Mouse (Mus musculus) forebrain, embryonic 12.5 days (tissue): ENCODE measurements around the gene Mrps18c. TPM values are rescaled to one million over a fixed set of nuclear protein-coding genes. Genes with fewer than 3 reads are reported as not detected.

Experiments
- ATAC-seq: fragments of 200-750 bp; cut with Nextera tagmentation; 2 replicates; pipeline ENCODE4 v1.8.0; 2017; ENCODE audit warnings: moderate TSS enrichment; ENCODE audit not compliant: low FRiP score
- H3K27ac ChIP-seq: fragments of 300-500 bp; sonication (generic); 2 replicates; pipeline ENCODE4 v1.5.1; 2016; ENCODE audit warnings: mild to moderate bottlenecking
- H3K27me3 ChIP-seq: fragments of 300-500 bp; sonication (generic); 2 replicates; pipeline ENCODE4 v1.6.1; 2016; ENCODE audit warnings: mild to moderate bottlenecking
- H3K36me3 ChIP-seq: fragments of 300-500 bp; sonication (generic); replicated peaks from 2 replicates; pipeline ENCODE4 v1.6.1; 2016; ENCODE audit warnings: mild to moderate bottlenecking
- H3K4me1 ChIP-seq: fragments of 300-500 bp; sonication (generic); 2 replicates; pipeline ENCODE4 v1.6.1; 2016
- H3K4me2 ChIP-seq: fragments of 300-500 bp; sonication (generic); 2 replicates; pipeline ENCODE4 v1.6.1; 2016; ENCODE audit warnings: mild to moderate bottlenecking, moderate library complexity
- H3K4me3 ChIP-seq: fragments of 300-500 bp; sonication (generic); replicated peaks from 2 replicates; pipeline ENCODE4 v1.5.1; 2016; ENCODE audit warnings: mild to moderate bottlenecking
- H3K9ac ChIP-seq: fragments of 300-500 bp; sonication (generic); 2 replicates; pipeline ENCODE4 v1.6.1; 2016; ENCODE audit warnings: mild to moderate bottlenecking
- H3K9me3 ChIP-seq: fragments of 300-500 bp; sonication (generic); 2 replicates; pipeline ENCODE4 v1.6.1; 2016
- WGBS: fragments of 180-500 bp; shearing (Covaris S2); methylation state at CpG from one replicate; pipeline ENCODE4 v1.1.7; 2016; 5-methylcytosine and 5-hydroxymethylcytosine counted together
- polyA plus RNA-seq: library from polyadenylated mRNA; unstranded; fragments of >200 nt; fragmentation: Nextera tagmentation; extraction: Ambion mirVana; gene quantifications from 2 replicates; pipeline ENCODE4 v1.2.1, GENCODE M21; 2016

Mrps18c gene
- polyA plus RNA-seq, 1 experiment from 2014 or later: 181 TPM

DNA sequence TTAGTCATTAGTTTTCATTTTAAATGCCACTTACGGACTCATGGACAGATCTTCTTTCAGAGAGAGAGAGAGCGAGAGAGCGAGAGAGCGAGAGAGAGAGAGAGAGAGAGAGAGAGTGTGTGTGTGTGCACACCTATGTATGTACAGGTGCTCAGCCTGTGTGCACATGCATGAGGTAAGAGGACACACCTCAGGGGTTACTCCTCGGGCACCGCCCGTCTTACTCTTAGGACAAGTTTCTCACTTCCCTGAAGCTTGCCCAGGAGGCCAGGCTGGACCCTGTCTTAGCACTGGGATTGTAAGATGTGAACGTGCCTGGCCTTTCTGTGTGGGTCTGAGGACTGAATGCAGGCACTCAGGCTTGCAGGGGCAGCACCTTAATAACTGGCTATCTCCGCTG is 10.9 kb upstream of the Mrps18c start:
- no peak for ATAC-seq
- WGBS: 92% methylated on average over 9 of the region's 9 CpGs
- no peaks in the 10 kb centered on the region for H3K4me1 ChIP-seq
- H3K4me3 ChIP-seq: no peak overlapping the region
- H3K36me3 ChIP-seq: peaks cover 87% of the 10 kb centered on the region
- no peaks in the 10 kb centered on the region for H3K9me3 ChIP-seq
- no peaks in the 10 kb centered on the region for H3K27me3 ChIP-seq
- H3K27ac ChIP-seq: no peak overlapping the region
- no peak overlapping the region for H3K4me2 ChIP-seq
- no peak overlapping the region for H3K9ac ChIP-seq

DNA sequence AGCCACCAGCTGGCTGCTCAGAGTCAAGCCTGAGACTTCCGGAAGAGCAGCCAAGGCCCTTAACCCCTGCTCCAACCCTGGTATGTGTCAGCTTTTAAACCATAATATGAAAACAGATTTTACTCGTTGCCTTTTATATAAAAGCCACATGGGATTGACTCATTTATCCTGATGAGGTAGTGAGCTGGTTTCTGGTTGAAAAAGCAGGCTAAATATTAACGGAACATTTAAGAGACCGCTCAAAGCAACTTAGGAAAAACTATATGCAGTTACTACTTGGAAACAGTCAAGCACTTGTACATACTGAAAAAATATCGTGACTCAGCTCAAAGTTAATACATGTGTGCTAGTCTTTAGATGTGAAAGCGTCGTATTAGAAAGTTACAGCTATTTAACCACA is 6.2 kb upstream of the Mrps18c start:
- peaks cover 3% of the 10 kb centered on the region for H3K4me1 ChIP-seq
- no peaks in the 10 kb centered on the region for H3K9me3 ChIP-seq
- no peaks in the 10 kb centered on the region for H3K27me3 ChIP-seq
- ATAC-seq: no peak
- 92% methylated on average over 7 of the region's 7 CpGs for WGBS
- H3K4me2 ChIP-seq: no peak overlapping the region
- H3K36me3 ChIP-seq: peaks cover 80% of the 10 kb centered on the region
- no peak overlapping the region for H3K9ac ChIP-seq
- H3K27ac ChIP-seq: no peak overlapping the region
- no peak overlapping the region for H3K4me3 ChIP-seq

DNA sequence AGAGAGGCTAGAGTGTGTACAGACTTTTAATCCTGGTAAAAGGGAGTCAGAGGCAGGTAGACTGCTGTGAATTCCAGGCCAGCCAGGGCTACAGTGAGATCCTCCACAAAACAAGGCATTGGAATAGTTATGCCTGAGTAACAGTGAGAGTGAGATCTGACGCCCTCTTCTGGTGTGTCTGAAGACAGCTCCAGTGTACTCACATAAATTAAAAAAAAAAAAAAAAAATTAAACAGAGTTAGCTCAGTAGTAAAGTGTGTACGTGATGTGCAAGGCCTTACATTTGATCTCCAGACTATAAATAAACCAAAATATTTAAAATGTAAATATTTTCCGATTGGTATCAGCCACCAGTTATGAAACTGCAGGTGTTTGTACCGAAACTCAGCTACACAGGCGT is 4.3 kb upstream of the Mrps18c start:
- Histone ChIP-seq H3K27me3 (no peaks in the 10 kb centered on the region), H3K9ac (no peak overlapping the region), H3K4me1 (peaks cover 10% of the 10 kb centered on the region), H3K27ac (no peak overlapping the region), H3K4me3 (no peak overlapping the region), H3K9me3 (no peaks in the 10 kb centered on the region), H3K36me3 (peaks cover 63% of the 10 kb centered on the region), H3K4me2 (no peak overlapping the region)
- WGBS: 83% methylated on average over 5 of the region's 5 CpGs
- ATAC-seq: no peak

DNA sequence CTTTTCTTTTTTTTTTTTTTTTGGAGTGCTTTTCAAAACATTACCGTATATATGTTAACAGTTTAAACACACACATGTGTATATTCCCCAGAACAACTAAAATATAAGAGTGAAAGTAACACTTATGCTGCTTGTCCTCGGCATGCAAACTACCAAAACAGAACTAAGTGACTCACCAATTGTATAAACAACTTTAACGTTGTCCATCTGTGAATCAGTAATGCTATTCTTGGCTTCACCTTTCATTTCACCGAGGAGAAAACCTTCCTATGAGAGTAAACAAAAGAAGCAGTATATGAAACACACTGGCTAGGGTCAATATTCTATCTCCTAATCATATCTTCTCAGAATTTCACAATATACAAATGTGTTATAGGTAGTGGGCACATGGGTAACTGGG is 19.9 kb downstream of the Mrps18c start:
- Histone ChIP-seq H3K4me2 (no peak overlapping the region), H3K9me3 (no peaks in the 10 kb centered on the region), H3K9ac (no peak overlapping the region), H3K4me1 (peaks cover 5% of the 10 kb centered on the region), H3K27me3 (no peaks in the 10 kb centered on the region), H3K36me3 (peaks cover 22% of the 10 kb centered on the region), H3K27ac (no peak overlapping the region), H3K4me3 (no peak overlapping the region)
- WGBS: 89% methylated on average over 4 of the region's 4 CpGs
- no peak for ATAC-seq

DNA sequence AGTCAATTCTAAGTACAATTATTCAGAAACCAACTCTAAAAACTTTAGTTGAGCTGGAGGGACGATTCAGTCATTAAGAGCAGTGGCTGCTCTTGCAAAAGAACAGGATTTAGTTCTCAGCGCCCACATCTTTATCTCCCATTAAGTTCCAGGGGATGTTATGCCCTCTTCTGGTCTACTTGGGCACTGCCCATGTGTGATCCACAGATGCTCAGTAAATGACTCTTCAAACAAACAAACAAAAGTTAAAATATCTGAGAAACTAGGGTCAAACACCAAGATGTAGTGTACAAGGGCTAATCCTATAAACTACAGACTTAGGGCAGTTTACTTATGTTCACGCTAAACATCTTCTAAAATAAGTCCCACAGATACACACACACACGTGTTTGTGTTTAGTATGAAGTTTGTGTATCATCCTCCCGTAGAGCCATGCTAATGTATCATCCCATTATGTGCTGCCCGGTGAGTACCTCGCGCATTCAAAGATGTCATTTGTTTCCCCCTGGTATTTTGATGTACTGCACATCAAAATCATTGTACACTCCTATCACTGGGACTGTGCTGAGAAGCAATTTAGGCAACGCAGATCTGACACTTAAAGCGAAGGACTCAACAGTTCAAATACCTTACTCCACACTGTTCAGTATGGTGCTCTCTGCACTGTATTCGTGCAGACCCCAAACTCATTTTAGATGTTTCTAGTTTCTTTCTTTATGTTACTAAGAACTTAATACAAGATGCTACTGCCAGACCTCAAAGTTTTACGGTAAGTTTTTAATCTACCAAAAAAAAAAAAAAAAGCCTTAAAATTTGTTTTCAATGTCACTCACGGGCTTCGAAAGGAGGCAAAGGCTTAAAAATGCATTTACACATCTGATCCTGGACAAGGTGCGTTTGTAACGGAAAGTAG is 21.4 kb downstream of the Mrps18c start:
- Histone ChIP-seq H3K4me1 (peaks cover 5% of the 10 kb centered on the region), H3K4me3 (peak overlapping the region; percentile 80), H3K36me3 (peaks cover 11% of the 10 kb centered on the region), H3K27me3 (no peaks in the 10 kb centered on the region), H3K4me2 (peak overlapping the region; percentile 76), H3K9ac (peak overlapping the region; percentile 94), H3K9me3 (no peaks in the 10 kb centered on the region), H3K27ac (peak overlapping the region; percentile 87; the same call in 1 of the 2 replicates)
- ATAC-seq: no peak
- 30% methylated on average over 16 of the region's 16 CpGs for WGBS

DNA sequence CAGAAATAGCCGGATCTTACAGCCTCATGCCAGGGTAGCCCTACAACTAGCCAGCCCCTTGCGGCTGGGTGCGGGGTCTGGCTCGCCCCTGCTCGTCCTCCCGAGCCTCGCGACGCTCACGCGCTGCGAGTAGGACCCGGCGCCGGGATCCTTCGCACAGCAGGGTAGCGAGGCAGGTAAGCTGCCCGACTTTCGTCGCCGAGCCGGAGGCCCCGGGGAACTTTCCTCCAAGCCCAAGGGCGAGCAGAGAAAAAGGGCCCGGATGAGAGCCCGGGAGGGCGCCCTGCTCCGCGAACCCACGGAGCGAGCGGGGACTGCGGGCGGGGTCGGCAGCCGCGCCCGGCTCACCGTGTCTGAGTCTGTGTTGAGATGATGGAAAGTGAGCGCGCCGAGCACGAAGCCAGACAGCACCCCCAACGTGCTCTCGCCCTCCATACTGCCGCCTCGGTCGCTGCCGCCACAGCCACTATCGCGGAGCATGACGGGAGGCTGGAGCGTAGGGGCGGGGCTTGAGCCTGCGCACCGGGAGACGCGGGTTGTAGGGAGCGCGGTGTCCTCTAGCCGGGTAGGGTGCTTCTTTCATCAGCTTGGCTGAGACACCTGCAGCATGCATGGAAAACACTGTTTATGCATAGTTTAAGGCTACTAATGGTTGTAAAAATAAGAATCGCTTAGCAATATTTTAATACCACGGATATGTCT is 22.2 kb downstream of the Mrps18c start, which contains the start of gene Abraxas1:
Gene Abraxas1 (minus strand): TSS at position 483 of the 702 bp plus-strand sequence.
- ATAC-seq: peak; percentile 98
- WGBS: under 1% methylated on average over 62 of the region's 63 CpGs
- peaks cover 5% of the 10 kb centered on the region for H3K4me1 ChIP-seq

DNA sequence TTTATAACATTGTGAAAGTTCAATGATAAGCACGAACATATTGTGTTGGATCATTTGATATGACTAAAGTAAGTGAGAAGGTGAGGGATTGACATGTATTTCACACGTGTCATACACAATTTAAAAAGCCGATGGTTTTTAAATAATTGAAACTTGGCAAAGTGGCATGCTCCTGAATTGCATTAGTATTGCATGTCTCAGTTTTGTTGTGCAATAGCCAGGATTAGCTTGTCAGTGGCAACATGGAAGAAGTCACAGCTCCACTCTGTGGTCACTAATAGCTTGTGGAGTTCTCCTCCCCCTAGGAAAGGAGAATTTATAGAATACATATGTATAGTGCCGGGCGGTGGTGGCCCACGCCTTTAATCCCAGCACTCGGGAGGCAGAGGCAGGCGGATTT is 22.9 kb downstream of the Mrps18c start:
- no peak for ATAC-seq
- Histone ChIP-seq H3K4me3 (peak overlapping the region; percentile 80; the same call in 1 of the 2 replicates), H3K9ac (no peak overlapping the region), H3K36me3 (peaks cover 6% of the 10 kb centered on the region; the same call in 1 of the 2 replicates), H3K4me1 (peaks cover 5% of the 10 kb centered on the region), H3K27me3 (no peaks in the 10 kb centered on the region), H3K27ac (no peak overlapping the region), H3K9me3 (no peaks in the 10 kb centered on the region), H3K4me2 (peak overlapping the region; percentile 76)
- WGBS: 85% methylated on average over 8 of the region's 8 CpGs

More for the DNA sequence above, 22.2 kb downstream of the Mrps18c start, which contains the start of gene Abraxas1:
- H3K9ac ChIP-seq: peak within 1 kb of the TSS; percentile 94
- peak within 1 kb of the TSS; percentile 87 for H3K27ac ChIP-seq
- H3K27me3 ChIP-seq: no peaks in the 10 kb centered on the region
- no peaks in the 10 kb centered on the region for H3K9me3 ChIP-seq
- peak within 1 kb of the TSS; percentile 80 for H3K4me3 ChIP-seq
- H3K36me3 ChIP-seq: peaks cover 9% of the 10 kb centered on the region
- H3K4me2 ChIP-seq: peak within 1 kb of the TSS; percentile 76

DNA sequence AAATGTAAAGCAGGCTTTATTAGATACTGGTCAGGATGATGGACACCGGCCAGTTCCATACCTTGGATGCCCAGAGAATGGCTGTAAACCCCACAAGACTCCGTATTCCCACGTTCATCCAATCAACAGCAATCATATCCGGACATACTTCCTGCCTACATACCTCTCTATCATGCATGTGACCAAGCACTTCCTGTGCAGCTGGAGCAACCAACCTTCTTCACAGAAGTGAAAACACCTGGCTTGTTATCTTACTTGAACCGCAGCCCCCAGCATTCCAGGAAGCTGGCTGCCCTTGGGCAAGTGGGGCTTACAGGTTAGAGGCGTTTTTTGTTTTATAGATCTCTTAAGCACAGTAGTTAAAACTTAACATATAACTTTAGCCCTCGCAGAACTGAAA is 24.4 kb downstream of the Mrps18c start:
- ATAC-seq: no peak
- H3K9ac ChIP-seq: no peak overlapping the region
- H3K36me3 ChIP-seq: no peaks in the 10 kb centered on the region
- H3K4me1 ChIP-seq: peaks cover 5% of the 10 kb centered on the region
- H3K27ac ChIP-seq: no peak overlapping the region
- no peak overlapping the region for H3K4me2 ChIP-seq
- H3K27me3 ChIP-seq: no peaks in the 10 kb centered on the region
- 89% methylated on average over 7 of the region's 7 CpGs for WGBS
- no peaks in the 10 kb centered on the region for H3K9me3 ChIP-seq
- H3K4me3 ChIP-seq: no peak overlapping the region

DNA sequence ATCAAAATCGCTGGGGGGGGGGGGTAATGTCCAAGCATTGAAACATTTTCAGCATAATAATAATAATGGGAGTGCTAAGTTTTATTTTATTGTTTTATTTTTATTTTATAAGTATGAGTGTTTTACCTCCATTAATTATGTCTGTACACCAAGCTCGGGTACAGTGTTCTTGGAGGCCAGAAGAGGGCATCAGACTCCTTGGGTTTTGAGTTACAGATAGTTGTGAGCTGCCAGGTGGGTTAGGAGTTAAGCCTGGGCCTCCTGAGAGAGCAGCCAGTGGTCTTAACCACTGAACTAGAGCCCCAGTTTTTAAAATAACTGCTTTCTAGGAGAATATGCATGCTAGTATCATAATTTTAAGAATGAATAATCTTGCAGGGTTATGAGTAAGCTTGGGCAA is 27.5 kb downstream of the Mrps18c start:
- WGBS: 30% methylated on average over 2 of the region's 2 CpGs
- Histone ChIP-seq H3K4me3 (no peak overlapping the region), H3K27me3 (no peaks in the 10 kb centered on the region), H3K36me3 (no peaks in the 10 kb centered on the region), H3K27ac (no peak overlapping the region), H3K9me3 (no peaks in the 10 kb centered on the region), H3K4me1 (no peaks in the 10 kb centered on the region; the same call in 1 of the 2 replicates), H3K9ac (no peak overlapping the region), H3K4me2 (no peak overlapping the region)
- ATAC-seq: no peak

DNA sequence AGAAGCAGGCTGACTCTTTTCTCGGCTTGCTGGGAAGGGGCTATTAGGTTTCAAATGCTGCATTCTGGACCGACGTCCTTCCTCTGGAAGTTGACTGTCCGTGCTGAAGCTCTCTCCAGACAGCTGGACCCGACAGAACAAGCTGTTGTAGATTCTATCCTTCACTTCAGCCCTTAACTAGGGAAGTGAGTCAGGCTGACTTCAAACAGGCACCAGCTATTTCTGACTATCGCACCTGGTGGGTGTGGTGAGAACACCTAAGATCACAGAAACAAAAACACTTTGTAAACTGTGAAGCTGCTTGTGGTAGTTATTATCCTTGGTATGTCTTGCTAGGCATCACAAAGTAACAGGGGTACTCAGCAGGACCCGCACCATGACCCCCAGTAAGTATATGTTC is 28.1 kb downstream of the Mrps18c start:
- H3K27me3 ChIP-seq: no peaks in the 10 kb centered on the region
- 74% methylated on average over 7 of the region's 7 CpGs for WGBS
- ATAC-seq: no peak

DNA sequence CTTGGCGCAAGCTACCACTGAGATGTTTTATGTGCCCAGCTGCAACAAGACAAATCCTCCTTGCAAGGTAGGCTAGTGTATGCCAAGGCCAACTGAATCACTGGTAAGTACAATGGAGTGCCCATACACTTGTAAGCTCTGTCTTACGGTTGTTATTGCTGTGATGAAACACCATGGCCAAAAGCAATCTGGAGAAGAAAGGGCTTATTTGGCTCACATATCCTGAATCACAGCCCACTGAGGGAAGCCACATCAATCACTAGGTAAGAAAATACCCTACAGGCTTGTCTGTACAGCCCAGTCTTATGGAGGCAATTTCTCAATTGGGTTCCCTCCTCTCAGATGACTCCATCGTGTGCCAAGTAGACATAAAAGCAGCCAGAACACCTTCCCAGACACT is 30.3 kb downstream of the Mrps18c start:
- H3K36me3 ChIP-seq: no peaks in the 10 kb centered on the region
- H3K4me3 ChIP-seq: no peak overlapping the region
- H3K9me3 ChIP-seq: no peaks in the 10 kb centered on the region
- ATAC-seq: no peak
- WGBS: 90% methylated on average over 3 of the region's 3 CpGs
- H3K27ac ChIP-seq: no peak overlapping the region
- H3K27me3 ChIP-seq: no peaks in the 10 kb centered on the region
- no peak overlapping the region for H3K4me2 ChIP-seq
- no peak overlapping the region for H3K9ac ChIP-seq
- H3K4me1 ChIP-seq: no peaks in the 10 kb centered on the region

More for the DNA sequence above, 28.1 kb downstream of the Mrps18c start:
- Histone ChIP-seq H3K4me1 (no peaks in the 10 kb centered on the region), H3K36me3 (no peaks in the 10 kb centered on the region), H3K9ac (no peak overlapping the region), H3K4me2 (no peak overlapping the region), H3K9me3 (no peaks in the 10 kb centered on the region), H3K4me3 (no peak overlapping the region), H3K27ac (no peak overlapping the region)

DNA sequence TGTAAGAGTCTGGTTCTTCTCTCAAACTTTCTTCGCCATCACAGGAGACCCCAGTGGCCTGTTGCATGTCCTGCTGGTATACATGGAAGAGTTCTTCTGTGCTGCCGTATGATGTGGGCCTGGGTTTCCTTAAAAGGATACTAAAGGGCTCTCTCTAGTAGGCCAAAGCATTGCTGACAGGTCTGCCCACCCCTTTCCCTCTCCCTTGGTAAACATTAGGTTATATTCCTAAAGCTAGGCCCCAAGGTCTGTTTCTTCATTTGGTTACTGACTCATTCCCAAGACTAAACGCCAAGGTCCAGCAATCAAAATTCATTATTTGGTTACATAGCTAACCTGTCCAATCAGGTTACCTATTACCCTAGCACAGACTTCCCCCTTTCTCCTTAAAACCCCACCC is 34.3 kb downstream of the Mrps18c start:
- Histone ChIP-seq H3K27ac (no peak overlapping the region), H3K4me2 (no peak overlapping the region), H3K9ac (no peak overlapping the region), H3K36me3 (no peaks in the 10 kb centered on the region), H3K9me3 (no peaks in the 10 kb centered on the region), H3K27me3 (no peaks in the 10 kb centered on the region), H3K4me1 (no peaks in the 10 kb centered on the region), H3K4me3 (no peak overlapping the region)
- 82% methylated on average over 3 of the region's 3 CpGs for WGBS
- no peak for ATAC-seq
